Mouse (Mus musculus) liver, adult 2 months (tissue): ENCODE data around the gene Urad.

ENCODE experiments used
- CTCF ChIP-seq: fragments of 200-500 bp; IDR thresholded peaks from 2 replicates; pipeline ENCODE4 v1.5.1; 2011; ENCODE audit warnings: low read depth, low read length, control low read depth
- POLR2A ChIP-seq: fragments of 200-500 bp; IDR thresholded peaks from 2 replicates; pipeline ENCODE4 v1.6.1; 2011; ENCODE audit warnings: low read length, control low read depth; ENCODE audit not compliant: insufficient read depth; ENCODE audit errors: extremely low read depth

DNA sequence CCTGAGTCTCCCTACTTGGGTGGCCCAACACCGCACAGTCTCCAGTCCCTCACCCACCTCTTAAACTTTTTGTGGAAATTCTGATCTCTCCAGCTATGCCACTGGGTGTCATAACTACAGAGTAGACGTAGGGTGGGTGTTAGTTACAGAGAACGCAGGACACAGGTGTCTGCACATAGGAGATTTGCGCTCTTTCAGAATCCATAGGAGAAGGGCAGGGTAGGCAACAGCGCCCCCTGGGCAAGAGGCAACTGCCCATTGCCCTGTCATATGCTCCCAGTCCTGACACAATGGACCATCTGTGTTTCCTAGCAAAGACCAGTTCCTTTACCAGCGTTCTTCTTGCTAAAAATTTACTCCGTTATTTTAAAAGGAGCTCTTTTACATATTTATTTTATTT lies 4.2 kb downstream of the Urad start:
- TF ChIP-seq POLR2A (no peak), CTCF (peak; percentile 77)
